8 mouse cellular contexts compared by ENCODE assay signal in genomic region chr15:3270646-3271077, GRCm38 (mm10). TPM values are rescaled to one million over a fixed set of nuclear protein-coding genes. Genes with fewer than 3 reads are reported as not detected.
DNase-seq lines count a peak whose midpoint lies in the region.

No protein-coding gene starts in this region.

- H3K9me3 ChIP-seq in hindbrain, embryonic 10.5 days = no peaks in the 10 kb centered on the region

- H3K4me1 ChIP-seq in hindbrain, embryonic 10.5 days (replicated peaks) = peaks cover 21% of the 10 kb centered on the region; the same call in 1 of the 2 replicates

- H3K4me3 ChIP-seq in hindbrain, embryonic 10.5 days = peak overlapping the region; percentile 49

- no peaks in the 10 kb centered on the region for H3K27me3 ChIP-seq in hindbrain, embryonic 10.5 days (ENCODE audit: insufficient read depth, poor library complexity, severe bottlenecking)

- peak; percentile 85 for DNase-seq in NIH3T3 (ENCODE audit: low read depth)
- DNase-seq in cerebellum, adult 8-10 months = peak; percentile 12
- peak; percentile 73 for DNase-seq in forelimb bud, embryonic 11.5 days (ENCODE audit: low read depth, low spot score)
- DNase-seq in hindbrain, embryonic 10.5 days (ENCODE audit: low spot score) = peak; percentile 71
- DNase-seq in layer of hippocampus, adult 9-10 months (ENCODE audit: low spot score) = peak; percentile 59
- peak; percentile 88 for DNase-seq in lung, postnatal 10 days
- peak; percentile 77 for DNase-seq in ovary, postnatal 14 days (ENCODE audit: low spot score)
- DNase-seq in thymus, postnatal 4 days = peak; percentile 76

- no peaks in the 10 kb centered on the region for H3K36me3 ChIP-seq in hindbrain, embryonic 10.5 days

- WGBS in hindbrain, embryonic 10.5 days = 2% methylated on average over 12 of the region's 12 CpGs

- H3K27ac ChIP-seq in hindbrain, embryonic 10.5 days = peak overlapping the region; percentile 93

RNA-seq across cellular contexts. Expression of gene Selenop, which starts 2.3 kb away (rescaled TPM):
- polyA plus RNA-seq in hindbrain, embryonic 10.5 days (2016; fragmentation: Nextera tagmentation; extraction: Ambion mirVana) = 70.6 and 75.1 TPM in 2 replicates

RNA-seq across cellular contexts. Expression of gene Ccdc152, which starts 32.7 kb away (rescaled TPM):
- polyA plus RNA-seq in hindbrain, embryonic 10.5 days (2016; fragmentation: Nextera tagmentation; extraction: Ambion mirVana) = not detected in 2 replicates

Comparison
In these comparisons a context has a peak if more than half of its experiments do, and no peak if none do; other contexts are left out.
1. Peak in every context shown above with its lines: DNase-seq, H3K4me3 ChIP-seq and H3K27ac ChIP-seq.
2. DNase-seq: peak in every context shown above with its lines; median percentile 88 in lung, postnatal 10 days; 85 in NIH3T3; 77 in ovary, postnatal 14 days; 76 in thymus, postnatal 4 days; 73 in forelimb bud, embryonic 11.5 days; 71 in hindbrain, embryonic 10.5 days; 59 in layer of hippocampus, adult 9-10 months; 12 in cerebellum, adult 8-10 months.